Mouse (Mus musculus) ES-Bruce4 (cell line): ENCODE results near the gene Pde4d. TPM values are rescaled to one million over a fixed set of nuclear protein-coding genes. Genes with fewer than 3 reads are reported as not detected.

Source experiments
- H3K27ac ChIP-seq: 2 replicates; pipeline ENCODE4 v1.5.1; 2012; ENCODE audit warnings: low read length, inconsistent platforms; ENCODE audit not compliant: insufficient read depth
- H3K27me3 ChIP-seq: 2 replicates; pipeline ENCODE4 v1.6.1; 2012; ENCODE audit warnings: mild to moderate bottlenecking, low read length, inconsistent platforms; ENCODE audit not compliant: control insufficient read depth, poor library complexity, insufficient read depth, severe bottlenecking
- H3K36me3 ChIP-seq: 2 replicates; pipeline ENCODE4 v1.6.1; 2012; ENCODE audit warnings: inconsistent platforms, mild to moderate bottlenecking, low read length, moderate library complexity; ENCODE audit not compliant: control insufficient read depth, poor library complexity, insufficient read depth, severe bottlenecking
- H3K4me1 ChIP-seq: one replicate; pipeline ENCODE4 v1.8.1; 2011; ENCODE audit warnings: low read length; ENCODE audit not compliant: control insufficient read depth, insufficient read depth
- H3K4me3 ChIP-seq: 2 replicates; pipeline ENCODE4 v1.5.1; 2011; ENCODE audit warnings: low read depth, mild to moderate bottlenecking, low read length
- H3K9ac ChIP-seq: 2 replicates; pipeline ENCODE4 v1.6.1; 2012; ENCODE audit warnings: low read depth, mild to moderate bottlenecking, inconsistent platforms; ENCODE audit not compliant: poor library complexity, severe bottlenecking
- H3K9me3 ChIP-seq: replicated peaks from 2 replicates; pipeline ENCODE4 v1.6.1; 2012; ENCODE audit warnings: mild to moderate bottlenecking, low read length, inconsistent platforms; ENCODE audit not compliant: control insufficient read depth, poor library complexity, insufficient read depth, severe bottlenecking
- CTCF ChIP-seq: IDR thresholded peaks from one replicate; pipeline ENCODE4 v1.8.1; 2011; ENCODE audit warnings: low read depth, low read length
- EP300 ChIP-seq: IDR thresholded peaks from 2 replicates; pipeline ENCODE4 v1.6.1; 2011; ENCODE audit warnings: low read depth, low read length; ENCODE audit not compliant: insufficient read depth
- POLR2A ChIP-seq: IDR thresholded peaks from one replicate; pipeline ENCODE4 v1.8.1; 2011; ENCODE audit warnings: low read length; ENCODE audit not compliant: insufficient read depth
- polyA plus RNA-seq: library from polyadenylated mRNA; stranded (reverse); fragments of >200 nt; gene quantifications from 2 replicates; pipeline ENCODE4 v1.2.4, GENCODE M21; 2011; ENCODE audit warnings: low read depth; ENCODE audit not compliant: missing spikeins, insufficient read depth, insufficient read length

The Pde4d gene
- 5.0 and 5.6 TPM in 2 replicates for polyA plus RNA-seq

- Histone ChIP-seq H3K4me3 (no peak within 1 kb of the TSS), H3K9me3 (no peaks in the 10 kb centered on the region), H3K27ac (no peak within 1 kb of the TSS), H3K36me3 (no peaks in the 10 kb centered on the region), H3K9ac (no peak within 1 kb of the TSS), H3K27me3 (no peaks in the 10 kb centered on the region), H3K4me1 (no peaks in the 10 kb centered on the region)
- no peak for TF ChIP-seq POLR2A
- no peak for TF ChIP-seq CTCF
- TF ChIP-seq EP300: no peak
Measured at GRCm38 (mm10) chr13:108449116-108450097, at the start of gene Pde4d. TSS of gene Pde4d (plus strand) at chr13:108449948.

- no peak overlapping the region for H3K4me3 ChIP-seq
- no peak overlapping the region for H3K9ac ChIP-seq
- H3K27ac ChIP-seq: no peak overlapping the region
- H3K4me1 ChIP-seq: no peaks in the 10 kb centered on the region
- TF ChIP-seq EP300 (no peak), CTCF (no peak), POLR2A (no peak)
- H3K36me3 ChIP-seq: no peaks in the 10 kb centered on the region
- no peaks in the 10 kb centered on the region for H3K9me3 ChIP-seq
- no peaks in the 10 kb centered on the region for H3K27me3 ChIP-seq
Measured at GRCm38 (mm10) chr13:108403197-108403596, 46.6 kb upstream of the Pde4d start.

- Histone ChIP-seq H3K36me3 (no peaks in the 10 kb centered on the region), H3K4me3 (no peak overlapping the region), H3K9ac (no peak overlapping the region), H3K27me3 (no peaks in the 10 kb centered on the region), H3K9me3 (no peaks in the 10 kb centered on the region), H3K27ac (no peak overlapping the region), H3K4me1 (no peaks in the 10 kb centered on the region)
- TF ChIP-seq POLR2A (no peak), EP300 (no peak), CTCF (no peak)
Measured at GRCm38 (mm10) chr13:108404372-108404771, 45.4 kb upstream of the Pde4d start.

GRCm38 (mm10) chr13:108415464-108415863 is 34.3 kb upstream of the Pde4d start:
- Histone ChIP-seq H3K4me1 (no peaks in the 10 kb centered on the region), H3K4me3 (no peak overlapping the region), H3K27ac (no peak overlapping the region), H3K9ac (no peak overlapping the region), H3K9me3 (no peaks in the 10 kb centered on the region), H3K36me3 (no peaks in the 10 kb centered on the region), H3K27me3 (no peaks in the 10 kb centered on the region)
- TF ChIP-seq CTCF (no peak), POLR2A (no peak), EP300 (no peak)

GRCm38 (mm10) chr13:108418741-108419507 is 30.8 kb upstream of the Pde4d start:
- no peak for TF ChIP-seq CTCF
- no peak for TF ChIP-seq EP300
- no peak for TF ChIP-seq POLR2A
- no peak overlapping the region for H3K4me3 ChIP-seq

GRCm38 (mm10) chr13:108426322-108426721 is 23.4 kb upstream of the Pde4d start:
- TF ChIP-seq CTCF (no peak), POLR2A (no peak), EP300 (no peak)
- H3K4me3 ChIP-seq: no peak overlapping the region
- no peaks in the 10 kb centered on the region for H3K27me3 ChIP-seq
- H3K9me3 ChIP-seq: no peaks in the 10 kb centered on the region
- H3K4me1 ChIP-seq: no peaks in the 10 kb centered on the region
- H3K27ac ChIP-seq: no peak overlapping the region
- no peaks in the 10 kb centered on the region for H3K36me3 ChIP-seq
- H3K9ac ChIP-seq: no peak overlapping the region

More at GRCm38 (mm10) chr13:108418741-108419507, 30.8 kb upstream of the Pde4d start:
- Histone ChIP-seq H3K9me3 (no peaks in the 10 kb centered on the region), H3K4me1 (no peaks in the 10 kb centered on the region), H3K36me3 (no peaks in the 10 kb centered on the region), H3K27ac (no peak overlapping the region), H3K27me3 (no peaks in the 10 kb centered on the region), H3K9ac (no peak overlapping the region)
